Mouse (Mus musculus) lung, adult 10 weeks (tissue): Measurements from ENCODE around the gene Atpif1. TPM values are rescaled to one million over a fixed set of nuclear protein-coding genes. Genes with fewer than 3 reads are reported as not detected.

Experiments used
- polyA plus RNA-seq: library from polyadenylated mRNA; stranded (reverse); fragments of 350-450 nt; fragmentation: Illumina TruSeq; extraction: RNeasy Lipid Tissue Mini Kit (QIAGEN cat#74804); gene quantifications from one replicate; pipeline ENCODE4 v1.2.3, GENCODE M21; 2014; ENCODE audit warnings: low read depth, low replicate concordance; ENCODE audit not compliant: insufficient read depth

Atpif1 gene
- polyA plus RNA-seq = 312 TPM

GRCm38 (mm10) chr4:132532981-132533916 is at the start of gene Atpif1:
Atpif1 (minus strand) TSS chr4:132533659.

GRCm38 (mm10) chr4:132563965-132564364 is 30.5 kb upstream of the Atpif1 start, which contains the start of gene Ptafr:
Ptafr (plus strand) TSS chr4:132564067.

GRCm38 (mm10) chr4:132535406-132536121 is 2.1 kb upstream of the Atpif1 start, which contains the start of gene Dnajc8:
Dnajc8 (plus strand) TSS chr4:132535550.

GRCm38 (mm10) chr4:132510352-132510798 is 23.1 kb downstream of the Atpif1 start, which contains the start of gene Sesn2:
Sesn2 (minus strand) TSS chr4:132510501.

Other genes starting within 250 kb of the Atpif1 start
- gene Rab42, start 230.3 kb downstream of the Atpif1 start, polyA plus RNA-seq = 0.48 TPM
- 51.0 TPM for gene Trnau1ap, start 204.1 kb downstream of the Atpif1 start, polyA plus RNA-seq
- 6.3 TPM for gene Rcc1, start 180.1 kb downstream of the Atpif1 start, polyA plus RNA-seq
- 10.9 TPM for gene Phactr4, start 111.2 kb downstream of the Atpif1 start, polyA plus RNA-seq
- gene Med18, start 69.7 kb downstream of the Atpif1 start, polyA plus RNA-seq = 3.2 TPM
- 6.6 TPM for gene Sesn2, start 23.2 kb downstream of the Atpif1 start, polyA plus RNA-seq
- 136 TPM for gene Dnajc8, start 1.9 kb upstream of the Atpif1 start, polyA plus RNA-seq
- gene Ptafr, start 30.4 kb upstream of the Atpif1 start, polyA plus RNA-seq = 2.2 TPM
- 8.0 TPM for gene Eya3, start 105.3 kb upstream of the Atpif1 start, polyA plus RNA-seq
- 3.1 TPM for gene Xkr8, start 198.9 kb upstream of the Atpif1 start, polyA plus RNA-seq
- 2.6 TPM for gene Smpdl3b, start 223.6 kb upstream of the Atpif1 start, polyA plus RNA-seq
- gene Rpa2, start 234.7 kb upstream of the Atpif1 start, polyA plus RNA-seq = 12.4 TPM